14 mouse cellular contexts compared by ENCODE assay signal in the genomic region with DNA sequence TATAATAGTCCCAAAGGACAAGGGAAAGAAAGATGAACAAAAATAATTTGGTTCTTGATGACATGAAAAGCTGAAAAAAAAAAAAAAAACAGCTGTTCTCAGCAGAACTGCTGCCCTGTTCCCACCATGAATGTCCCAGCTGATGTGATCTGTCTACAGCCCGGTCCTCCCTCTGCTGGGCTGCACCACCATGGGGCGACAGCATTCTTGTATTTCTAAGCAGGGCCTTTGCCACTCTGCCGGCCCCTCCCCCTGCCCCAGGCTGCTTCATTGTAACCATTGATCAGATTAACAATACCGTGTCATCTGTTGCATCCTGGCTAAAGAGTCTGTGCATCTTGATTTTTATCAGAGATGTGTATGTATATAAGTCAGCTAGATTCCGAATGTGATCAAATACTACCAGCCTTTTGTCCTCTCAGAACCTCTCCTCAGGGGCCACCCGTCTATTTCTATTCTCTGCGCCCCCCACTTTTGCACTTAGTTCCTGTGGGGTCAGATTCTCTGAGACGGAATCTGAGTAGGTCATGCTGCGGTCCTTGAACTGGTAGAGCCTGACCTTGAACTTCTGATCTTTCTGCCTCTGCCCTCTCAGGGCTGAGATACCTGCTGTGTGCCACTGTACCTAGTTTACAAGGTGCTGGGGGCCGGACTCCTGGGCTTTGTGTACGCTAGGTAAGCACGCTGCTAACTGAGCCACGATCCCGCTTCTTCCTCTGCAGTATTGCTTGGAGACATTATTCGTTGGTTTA.
DNase-seq lines count a peak whose midpoint lies in the region; ATAC-seq and TF ChIP-seq lines count a peak whose summit lies in the region.
"Had no signal": no experiment of that assay in that cellular context is flagged by ENCODE, and none has a peak within 500 bp of the region (broad histone marks: within the 10 kb centered on the region; RNA-seq: fewer than 3 reads in every experiment).

No protein-coding gene starts in this region.

- ATAC-seq in forebrain, postnatal 0 days, result 0 out of 2 replicates have a peak, but pooled peaks have one; percentile 45
- no peak for ATAC-seq in intestine, embryonic 15.5 days

- no peak overlapping the region for H3K9ac ChIP-seq in forebrain, postnatal 0 days
- H3K9ac ChIP-seq in intestine, embryonic 15.5 days, result no peak overlapping the region
- H3K9ac ChIP-seq: limb, embryonic 13.5 days; stomach, embryonic 15.5 days had no signal

- H3K4me1 ChIP-seq in forebrain, postnatal 0 days (ENCODE audit: insufficient read depth), result no peaks in the 10 kb centered on the region; the same call in 1 of the 2 replicates
- no peaks in the 10 kb centered on the region for H3K4me1 ChIP-seq in intestine, embryonic 15.5 days (replicated peaks)
- H3K4me1 ChIP-seq: limb, embryonic 13.5 days; stomach, embryonic 15.5 days had no signal

- peak; percentile 5; the same call in 1 of the 2 replicates for TF ChIP-seq CTCF in brain, embryonic 14.5 days (IDR thresholded peaks at IDR 0.05; ENCODE audit: borderline replicate concordance, extremely low read depth, insufficient read depth, insufficient read length)
- TF ChIP-seq CTCF in forebrain, postnatal 0 days (IDR thresholded peaks at IDR 0.05; ENCODE audit: low read depth), result no peak

- no peaks in the 10 kb centered on the region for H3K36me3 ChIP-seq in forebrain, postnatal 0 days (ENCODE audit: insufficient read depth)
- H3K36me3 ChIP-seq in intestine, embryonic 15.5 days, result no peaks in the 10 kb centered on the region
- H3K36me3 ChIP-seq: limb, embryonic 13.5 days; stomach, embryonic 15.5 days had no signal

- H3K27me3 ChIP-seq in forebrain, postnatal 0 days (ENCODE audit: insufficient read depth, low read length), result no peaks in the 10 kb centered on the region
- H3K27me3 ChIP-seq in intestine, embryonic 15.5 days (replicated peaks), result no peaks in the 10 kb centered on the region
- H3K27me3 ChIP-seq: limb, embryonic 13.5 days; stomach, embryonic 15.5 days had no signal

- H3K4me2 ChIP-seq in forebrain, postnatal 0 days (ENCODE audit: low read depth), result no peak overlapping the region
- no peak overlapping the region for H3K4me2 ChIP-seq in intestine, embryonic 15.5 days (replicated peaks)
- H3K4me2 ChIP-seq: heart, embryonic 11.5 days; limb, embryonic 13.5 days; stomach, embryonic 15.5 days had no signal

- WGBS in forebrain, postnatal 0 days, result 48% methylated on average over 15 of the region's 15 CpGs
- WGBS in intestine, embryonic 15.5 days, result 73% methylated on average over 15 of the region's 15 CpGs

- no peak overlapping the region for H3K27ac ChIP-seq in forebrain, postnatal 0 days (ENCODE audit: low read depth, low read length)
- H3K27ac ChIP-seq in intestine, embryonic 15.5 days, result no peak overlapping the region
- H3K27ac ChIP-seq: limb, embryonic 13.5 days; macrophage; stomach, embryonic 15.5 days had no signal

- no peaks in the 10 kb centered on the region for H3K9me3 ChIP-seq in forebrain, postnatal 0 days (ENCODE audit: low read length)
- H3K9me3 ChIP-seq in intestine, embryonic 15.5 days, result no peaks in the 10 kb centered on the region
- H3K9me3 ChIP-seq: limb, embryonic 13.5 days; stomach, embryonic 15.5 days had no signal

- peak; percentile 16 for DNase-seq in kidney, postnatal 10 days
- no peak for DNase-seq in kidney, postnatal 4 days
- peak; percentile 53 for DNase-seq in brain, embryonic 14.5 days (ENCODE audit: low read depth)
- DNase-seq in forebrain, postnatal 0 days, result no peak
- DNase-seq in retina, embryonic 14.5 days (ENCODE audit: low spot score), result peak; percentile 37
- DNase-seq in layer of hippocampus, adult 11-12 months (ENCODE audit: low spot score), result no peak
- DNase-seq: cerebellum, adult 18-20 months; gastrocnemius, postnatal 14 days; kidney, adult 8-10 months had no signal

- no peak overlapping the region for H3K4me3 ChIP-seq in forebrain, postnatal 0 days (ENCODE audit: low read depth, low read length)
- H3K4me3 ChIP-seq in intestine, embryonic 15.5 days (replicated peaks), result no peak overlapping the region
- H3K4me3 ChIP-seq: limb, embryonic 13.5 days; stomach, embryonic 15.5 days had no signal

- TF ChIP-seq POLR2A in brain, embryonic 14.5 days (IDR thresholded peaks at IDR 0.05; ENCODE audit: borderline replicate concordance, extremely low read depth, insufficient read depth, insufficient read length, poor library complexity, severe bottlenecking), result no peak

Comparison
In these comparisons a context has a peak if more than half of its experiments do, and no peak if none do; other contexts are left out.
1. DNase-seq: peak in kidney, postnatal 10 days (single experiment), brain, embryonic 14.5 days (single experiment) and retina, embryonic 14.5 days (single experiment); none in kidney, postnatal 4 days (0 of 2), forebrain, postnatal 0 days (single experiment) and layer of hippocampus, adult 11-12 months (single experiment).